Mouse (Mus musculus) lung, embryonic 15.5 days (tissue): ENCODE results near the gene 1700080O16Rik. TPM values are rescaled to one million over a fixed set of nuclear protein-coding genes. Genes with fewer than 3 reads are reported as not detected.

ENCODE experiments used
- ATAC-seq: fragments of 200-750 bp; cut with Nextera tagmentation; 2 replicates; pipeline ENCODE4 v1.8.0; 2017; ENCODE audit warnings: moderate number of reproducible peaks, borderline replicate concordance; ENCODE audit not compliant: low FRiP score, low TSS enrichment; ENCODE audit errors: extremely low read depth
- H3K27ac ChIP-seq: fragments of 300-500 bp; sonication (generic); 2 replicates; pipeline ENCODE4 v1.5.1; 2015; ENCODE audit warnings: moderate library complexity, mild to moderate bottlenecking, inconsistent platforms
- H3K27me3 ChIP-seq: fragments of 300-500 bp; sonication (generic); 2 replicates; pipeline ENCODE4 v1.6.1; 2015; ENCODE audit warnings: inconsistent platforms
- H3K36me3 ChIP-seq: fragments of 300-500 bp; sonication (generic); 2 replicates; pipeline ENCODE4 v1.6.1; 2015; ENCODE audit warnings: inconsistent platforms
- H3K4me1 ChIP-seq: fragments of 300-500 bp; sonication (generic); 2 replicates; pipeline ENCODE4 v1.6.1; 2015; ENCODE audit warnings: inconsistent platforms
- H3K4me2 ChIP-seq: fragments of 300-500 bp; sonication (generic); 2 replicates; pipeline ENCODE4 v1.6.1; 2015; ENCODE audit warnings: inconsistent platforms, mild to moderate bottlenecking, moderate library complexity
- H3K4me3 ChIP-seq: fragments of 300-500 bp; sonication (generic); 2 replicates; pipeline ENCODE4 v1.5.1; 2015; ENCODE audit warnings: mild to moderate bottlenecking, inconsistent platforms
- H3K9ac ChIP-seq: fragments of 300-500 bp; sonication (generic); 2 replicates; pipeline ENCODE4 v1.6.1; 2015; ENCODE audit warnings: inconsistent platforms
- H3K9me3 ChIP-seq: fragments of 300-500 bp; sonication (generic); 2 replicates; pipeline ENCODE4 v1.6.1; 2016; ENCODE audit warnings: inconsistent platforms
- WGBS: fragments of 180-500 bp; shearing (Covaris S2); methylation state at CpG from one replicate; pipeline ENCODE4 v1.1.7; 2015; 5-methylcytosine and 5-hydroxymethylcytosine counted together
- polyA plus RNA-seq: library from polyadenylated mRNA; unstranded; fragments of >200 nt; fragmentation: Nextera tagmentation; extraction: Ambion mirVana; gene quantifications from 2 replicates; pipeline ENCODE4 v1.2.1, GENCODE M21; 2015

Gene 1700080O16Rik
- not detected in 2 replicates for polyA plus RNA-seq

GRCm38 (mm10) chrX:51972672-51973071 lies at the start of gene 1700080O16Rik:
Gene 1700080O16Rik, minus strand, starts transcription at chrX:51972772.
- Histone ChIP-seq H3K9ac (no peak within 1 kb of the TSS), H3K27ac (no peak within 1 kb of the TSS), H3K9me3 (no peaks in the 10 kb centered on the region), H3K36me3 (no peaks in the 10 kb centered on the region), H3K4me3 (no peak within 1 kb of the TSS), H3K4me1 (no peaks in the 10 kb centered on the region), H3K27me3 (no peaks in the 10 kb centered on the region), H3K4me2 (no peak within 1 kb of the TSS)
- no peak for ATAC-seq
- 90% methylated on average over 12 of the region's 12 CpGs for WGBS

- H3K27ac ChIP-seq: no peak overlapping the region
Measured at GRCm38 (mm10) chrX:52017660-52018059, 45.1 kb upstream of the 1700080O16Rik start.

GRCm38 (mm10) chrX:52000072-52000471 lies 27.5 kb upstream of the 1700080O16Rik start:
- Histone ChIP-seq H3K27me3 (no peaks in the 10 kb centered on the region), H3K4me1 (0 out of 2 replicates have a peak, but pooled peaks cover 3% of the 10 kb centered on the region), H3K4me3 (no peak overlapping the region), H3K9me3 (no peaks in the 10 kb centered on the region), H3K36me3 (no peaks in the 10 kb centered on the region), H3K4me2 (no peak overlapping the region), H3K9ac (no peak overlapping the region), H3K27ac (no peak overlapping the region)
- WGBS: 61% methylated on average over 5 of the region's 5 CpGs
- ATAC-seq: no peak

More at GRCm38 (mm10) chrX:52017660-52018059, 45.1 kb upstream of the 1700080O16Rik start:
- no peak for ATAC-seq
- no peaks in the 10 kb centered on the region for H3K9me3 ChIP-seq
- 64% methylated on average over 9 of the region's 9 CpGs for WGBS
- no peak overlapping the region for H3K4me3 ChIP-seq
- no peak overlapping the region for H3K9ac ChIP-seq
- no peaks in the 10 kb centered on the region for H3K36me3 ChIP-seq
- no peaks in the 10 kb centered on the region for H3K4me1 ChIP-seq
- no peak overlapping the region for H3K4me2 ChIP-seq
- H3K27me3 ChIP-seq: no peaks in the 10 kb centered on the region

GRCm38 (mm10) chrX:51999426-51999825 lies 26.9 kb upstream of the 1700080O16Rik start:
- Histone ChIP-seq H3K27ac (no peak overlapping the region), H3K36me3 (no peaks in the 10 kb centered on the region), H3K4me2 (no peak overlapping the region), H3K9me3 (no peaks in the 10 kb centered on the region), H3K9ac (no peak overlapping the region), H3K27me3 (no peaks in the 10 kb centered on the region), H3K4me3 (no peak overlapping the region), H3K4me1 (0 out of 2 replicates have a peak, but pooled peaks cover 3% of the 10 kb centered on the region)
- 54% methylated on average over 4 of the region's 4 CpGs for WGBS
- ATAC-seq: no peak

GRCm38 (mm10) chrX:51976361-51976760 lies 3.8 kb upstream of the 1700080O16Rik start:
- no peaks in the 10 kb centered on the region for H3K4me1 ChIP-seq
- 48% methylated on average over 4 of the region's 4 CpGs for WGBS
- no peak overlapping the region for H3K27ac ChIP-seq
- H3K27me3 ChIP-seq: no peaks in the 10 kb centered on the region
- no peak for ATAC-seq
- no peak overlapping the region for H3K9ac ChIP-seq
- H3K4me2 ChIP-seq: no peak overlapping the region
- no peaks in the 10 kb centered on the region for H3K36me3 ChIP-seq
- no peaks in the 10 kb centered on the region for H3K9me3 ChIP-seq
- no peak overlapping the region for H3K4me3 ChIP-seq

- H3K27ac ChIP-seq: no peak overlapping the region
- H3K4me2 ChIP-seq: no peak overlapping the region
- H3K4me1 ChIP-seq: no peaks in the 10 kb centered on the region
- no peaks in the 10 kb centered on the region for H3K9me3 ChIP-seq
- H3K36me3 ChIP-seq: no peaks in the 10 kb centered on the region
- no peak for ATAC-seq
- no peak overlapping the region for H3K9ac ChIP-seq
- H3K27me3 ChIP-seq: no peaks in the 10 kb centered on the region
- no peak overlapping the region for H3K4me3 ChIP-seq
Measured at GRCm38 (mm10) chrX:51974618-51975017, 2.0 kb upstream of the 1700080O16Rik start.

- 82% methylated on average over 3 of the region's 3 CpGs for WGBS
- no peak overlapping the region for H3K4me2 ChIP-seq
- no peak overlapping the region for H3K4me3 ChIP-seq
- no peaks in the 10 kb centered on the region for H3K27me3 ChIP-seq
- H3K4me1 ChIP-seq: no peaks in the 10 kb centered on the region
- H3K9ac ChIP-seq: no peak overlapping the region
- no peak overlapping the region for H3K27ac ChIP-seq
- H3K36me3 ChIP-seq: no peaks in the 10 kb centered on the region
- no peaks in the 10 kb centered on the region for H3K9me3 ChIP-seq
- ATAC-seq: no peak
Measured at GRCm38 (mm10) chrX:51948071-51948470, 24.5 kb downstream of the 1700080O16Rik start.

- Histone ChIP-seq H3K4me1 (no peaks in the 10 kb centered on the region), H3K9me3 (no peaks in the 10 kb centered on the region), H3K27ac (no peak overlapping the region), H3K36me3 (no peaks in the 10 kb centered on the region), H3K27me3 (no peaks in the 10 kb centered on the region), H3K4me3 (no peak overlapping the region), H3K9ac (no peak overlapping the region), H3K4me2 (no peak overlapping the region)
- 72% methylated on average over 5 of the region's 5 CpGs for WGBS
- no peak for ATAC-seq
Measured at GRCm38 (mm10) chrX:51938076-51938475, 34.5 kb downstream of the 1700080O16Rik start.

GRCm38 (mm10) chrX:51919091-51919490 lies 53.5 kb downstream of the 1700080O16Rik start:
- 76% methylated on average over 4 of the region's 4 CpGs for WGBS

More at GRCm38 (mm10) chrX:51919091-51919490, 53.5 kb downstream of the 1700080O16Rik start:
- Histone ChIP-seq H3K9me3 (no peaks in the 10 kb centered on the region), H3K4me2 (no peak overlapping the region), H3K36me3 (no peaks in the 10 kb centered on the region), H3K9ac (no peak overlapping the region), H3K27ac (no peak overlapping the region), H3K27me3 (no peaks in the 10 kb centered on the region), H3K4me1 (no peaks in the 10 kb centered on the region), H3K4me3 (no peak overlapping the region)
- no peak for ATAC-seq

Other genes with a start within 250 kb of the 1700080O16Rik start
- gene Usp26, start 171.5 kb downstream of the 1700080O16Rik start, polyA plus RNA-seq: not detected in 2 replicates
- 36.7 and 40.2 TPM in 2 replicates for gene Gpc4, start 192.5 kb upstream of the 1700080O16Rik start, polyA plus RNA-seq